Mouse (Mus musculus) liver, embryonic 14.5 days (tissue): ENCODE results near the gene Vstm2a.

Source experiments
- CTCF ChIP-seq: IDR thresholded peaks from 2 replicates; pipeline ENCODE4 v1.5.1; 2016; ENCODE audit warnings: antibody characterized with exemption, low read depth, control low read depth
- EP300 ChIP-seq: IDR thresholded peaks from 2 replicates; pipeline ENCODE4 v1.6.1; 2016; ENCODE audit warnings: antibody characterized with exemption, low read depth

DNA sequence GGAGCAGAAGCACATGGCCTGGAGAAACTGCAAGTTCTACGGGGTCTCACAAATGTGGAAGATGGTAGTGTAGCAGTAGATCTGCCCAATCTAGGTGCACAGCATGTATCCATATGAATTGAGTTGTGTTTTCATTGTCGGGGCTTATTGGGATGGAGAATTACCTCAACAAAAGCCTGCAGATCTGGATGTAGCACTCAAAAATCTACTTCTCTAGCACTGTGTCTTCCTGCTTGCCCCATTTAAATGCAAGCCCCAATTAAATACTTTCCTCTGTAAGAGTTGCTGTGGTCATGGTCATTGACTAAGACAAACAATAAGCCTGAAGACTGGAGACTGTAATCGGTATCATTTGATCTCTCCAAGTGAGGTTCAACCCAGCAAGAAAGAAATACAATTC lies 88.2 kb downstream of the Vstm2a start:
- TF ChIP-seq EP300 (no peak), CTCF (no peak)
